Mouse (Mus musculus) kidney, postnatal 36 days (tissue): Measurements from ENCODE around the gene Nol9.
A peak's percentile ranks its signal among the peaks of the same experiment; 100 is the strongest.

Source experiments
- DNase-seq, 2 experiments: peaks; one replicate each; pipeline ENCODE4 v3.0.0; 2021 to 2022; ENCODE audit warnings: mixed read lengths in 2 of 2

Gene Nol9

DNA sequence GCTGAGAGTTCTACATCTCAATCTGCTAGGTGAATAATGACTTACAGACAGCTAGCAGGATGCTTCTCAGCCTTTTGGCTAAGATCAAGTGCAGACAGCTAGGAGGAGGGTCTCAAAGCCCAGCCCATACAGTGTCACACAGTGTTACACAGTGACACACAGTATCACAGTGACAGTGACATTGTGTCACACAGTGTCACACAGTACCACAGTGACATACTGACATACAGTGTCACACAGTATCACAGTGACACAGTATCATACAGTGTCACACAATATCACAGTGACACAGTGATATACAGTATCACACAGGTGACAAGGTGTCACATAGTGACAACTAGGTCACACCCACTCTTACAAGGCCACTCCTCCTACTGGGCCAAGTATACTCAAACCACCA is 28.2 kb downstream of the Nol9 start:
- no peak for DNase-seq

DNA sequence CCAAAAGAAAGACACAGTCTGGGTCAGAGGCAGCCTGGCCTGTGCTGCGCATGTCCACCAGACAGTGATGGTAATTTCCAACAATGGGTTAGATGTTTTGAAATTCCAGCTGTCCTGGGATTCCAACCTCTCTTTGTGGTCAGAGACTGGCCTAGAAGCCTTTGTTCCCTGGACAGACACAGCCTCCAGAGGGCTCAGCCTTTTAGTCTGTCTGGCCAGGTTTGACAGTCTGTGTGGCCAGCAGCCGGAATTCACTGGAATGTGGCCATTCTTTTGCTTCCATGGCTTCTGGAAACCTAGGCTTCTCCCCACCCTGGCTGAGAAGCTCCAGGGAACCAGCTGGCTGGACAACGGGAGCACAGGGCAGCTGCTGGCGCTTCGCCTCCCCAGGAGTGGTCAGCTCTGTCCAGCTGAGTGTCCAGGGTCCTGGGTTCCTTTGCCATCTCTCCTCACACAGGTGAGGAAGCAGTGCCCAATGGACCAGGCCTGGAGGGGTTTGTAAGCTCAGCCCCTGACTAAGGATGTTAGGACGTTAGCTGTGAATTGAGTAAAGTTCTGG is 29.1 kb downstream of the Nol9 start:
- no peak for DNase-seq

DNA sequence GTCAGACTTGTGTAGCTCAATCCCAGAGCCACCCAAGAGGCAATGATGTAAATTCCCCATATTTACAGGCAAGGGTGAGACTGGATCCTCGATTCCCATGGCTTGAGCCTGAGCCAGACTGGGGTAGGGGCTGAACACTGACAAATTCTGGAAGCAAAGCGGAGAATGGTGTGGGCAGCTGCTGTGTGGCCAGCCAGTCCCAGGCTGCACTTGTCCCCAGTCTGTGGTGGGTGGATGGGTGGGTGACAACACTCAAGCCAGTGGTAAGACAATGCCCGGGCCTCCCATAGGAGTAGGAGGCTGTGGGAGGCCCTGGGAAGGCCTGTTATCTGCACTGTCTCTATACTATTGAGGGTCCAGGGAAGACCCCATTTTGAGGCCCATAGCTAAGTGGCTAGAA is 30.1 kb downstream of the Nol9 start:
- no peak for DNase-seq

DNA sequence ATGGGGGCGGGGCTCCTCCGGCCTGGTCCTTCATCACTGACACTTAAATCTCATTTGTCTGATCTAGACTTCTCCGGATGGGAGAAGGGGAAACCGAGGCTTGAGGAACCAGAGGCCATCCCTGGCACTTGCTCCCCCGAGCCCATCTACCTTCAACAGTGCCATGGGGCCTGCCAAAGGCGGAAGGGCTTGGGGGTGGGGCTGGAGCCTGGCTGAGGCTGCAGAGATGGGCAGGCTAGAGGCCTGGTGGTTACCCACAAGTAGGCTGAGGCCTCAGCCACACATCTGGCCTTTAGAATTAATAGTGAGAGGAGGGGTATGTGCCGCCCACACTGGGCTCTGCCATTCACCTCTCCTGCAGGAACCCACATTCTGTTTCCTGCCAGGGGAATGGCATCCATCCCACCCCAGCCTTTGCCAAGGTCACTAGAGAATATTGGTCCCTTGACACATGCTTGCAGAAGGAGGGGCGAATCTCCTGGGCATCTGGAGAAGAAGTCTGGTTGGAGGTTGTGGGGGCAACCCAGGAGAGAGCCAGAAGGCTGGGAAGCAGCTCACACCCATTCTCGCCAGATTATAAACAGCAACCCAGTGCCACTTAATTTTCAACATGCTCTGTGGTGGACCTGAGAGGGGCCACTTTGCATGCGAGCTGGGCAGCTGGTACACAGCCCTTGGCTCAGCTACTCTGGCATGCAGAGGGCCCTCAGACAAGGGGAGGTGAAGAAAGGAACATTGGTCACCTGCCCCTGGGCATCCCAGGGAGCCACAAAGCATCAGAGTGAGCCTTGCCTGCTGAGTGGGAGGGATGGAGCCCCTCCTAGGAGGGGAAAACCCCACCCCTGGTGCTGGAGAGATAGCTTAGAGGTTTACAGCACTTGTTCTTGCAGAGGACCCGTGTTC is 31.6 kb downstream of the Nol9 start:
- DNase-seq: no peak

DNA sequence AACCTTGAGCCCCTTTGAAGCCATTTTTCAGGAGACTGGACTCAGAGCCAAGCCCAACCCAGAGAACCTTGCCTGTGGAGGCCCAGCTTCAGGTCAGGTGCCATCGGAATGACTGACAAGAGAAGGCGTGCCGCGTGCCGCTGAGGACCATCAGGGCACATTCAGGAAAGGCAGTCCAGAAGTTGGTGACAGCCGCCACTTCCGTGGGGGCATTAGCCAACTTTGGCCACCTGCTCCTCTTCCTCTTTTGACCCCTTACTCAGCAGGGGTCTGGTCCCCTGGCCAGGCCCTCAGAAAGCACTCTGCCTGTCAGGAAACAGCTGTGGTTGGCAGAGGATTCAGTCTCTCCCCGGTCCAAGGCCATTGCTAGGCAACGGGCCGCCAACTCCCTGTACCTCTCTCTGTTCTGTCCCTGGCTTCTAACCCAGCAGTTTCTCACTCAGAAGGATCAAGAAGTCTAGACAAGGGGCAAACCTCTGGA is 33.0 kb downstream of the Nol9 start, which contains the start of gene Plekhg5:
Gene Plekhg5 (plus strand): TSS at position 378 of the 481 bp plus-strand sequence.
- peak in 1 of 2 experiments; percentile 47 for DNase-seq

DNA sequence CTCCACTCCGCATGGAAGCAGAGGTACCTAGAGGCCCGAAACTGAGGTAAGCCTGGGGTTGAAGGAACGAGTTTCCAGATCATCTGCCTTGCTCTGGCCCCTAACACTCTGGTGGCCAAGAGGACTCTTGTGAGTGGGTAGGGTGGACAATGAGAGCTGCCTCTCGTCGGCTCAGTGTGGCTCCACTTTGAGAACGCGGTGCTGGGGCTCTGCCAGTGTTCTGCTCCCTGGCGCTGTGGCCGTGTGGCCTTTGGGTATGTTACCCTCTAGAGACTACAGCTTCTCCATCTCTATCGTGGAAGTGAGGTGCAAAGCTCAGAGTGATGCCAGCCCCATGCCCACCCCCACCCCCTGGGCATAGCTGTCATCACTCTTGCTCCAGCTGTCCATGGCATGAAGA is 33.5 kb downstream of the Nol9 start:
- peak in 1 of 2 experiments; percentile 37 for DNase-seq

DNA sequence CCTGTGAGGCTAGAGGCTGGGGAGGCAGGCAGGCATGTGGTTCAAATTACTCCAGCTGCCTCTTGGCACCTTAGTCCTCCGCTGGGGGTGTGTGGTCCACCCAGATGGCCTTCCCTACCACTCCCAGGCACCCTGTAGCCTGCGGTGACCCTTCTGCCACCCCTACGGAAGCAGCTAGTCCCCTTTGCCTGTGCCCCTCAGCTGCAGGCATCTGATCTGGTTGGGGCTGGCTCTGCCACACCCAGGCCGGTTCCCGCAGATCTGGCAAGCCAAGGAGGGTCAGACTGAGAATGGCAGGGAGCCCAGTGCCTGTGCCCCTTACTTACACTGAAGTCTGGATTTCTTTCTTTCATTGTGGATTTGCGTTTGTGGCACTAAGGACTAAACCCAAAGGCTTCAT is 34.6 kb downstream of the Nol9 start:
- DNase-seq: no peak

DNA sequence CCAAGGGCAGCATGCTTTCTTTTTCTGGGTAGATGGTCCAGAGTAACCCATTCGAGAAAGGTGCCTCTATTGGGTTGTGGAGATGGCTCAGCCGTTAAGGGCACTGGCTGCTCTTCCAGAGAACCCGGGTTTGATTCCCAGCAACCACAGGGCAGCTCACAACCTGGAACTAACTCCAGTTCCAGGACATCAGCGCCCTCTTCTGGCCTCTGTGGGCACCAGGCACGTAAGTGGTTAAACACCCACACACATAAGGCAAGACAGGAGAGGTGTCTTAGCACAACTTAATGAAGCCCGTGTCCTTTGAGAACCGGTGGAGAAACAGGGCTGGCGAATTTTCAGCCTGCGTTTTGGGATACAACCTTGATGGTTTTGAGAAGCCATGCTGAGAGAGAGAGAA is 35.4 kb downstream of the Nol9 start:
- DNase-seq: no peak

DNA sequence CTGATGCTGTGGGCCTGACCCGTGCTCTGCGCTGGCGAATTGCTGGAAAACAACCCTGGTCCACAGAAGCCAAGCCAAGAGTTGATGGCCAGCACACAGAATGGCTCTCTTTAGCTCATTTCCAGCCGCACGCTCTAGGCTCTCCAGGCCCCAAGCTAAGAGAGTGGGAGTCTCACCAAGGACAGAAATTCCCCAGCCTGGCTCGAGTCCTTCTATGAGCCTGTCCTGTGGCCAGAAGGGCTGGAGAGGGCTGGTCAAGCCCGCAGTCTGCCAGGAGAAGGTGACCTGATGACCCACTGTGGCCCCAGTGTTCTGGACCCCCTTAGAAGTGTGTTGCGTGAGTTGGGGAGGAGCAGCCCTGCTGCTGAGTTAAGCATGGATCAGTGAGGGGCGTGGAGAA is 38.1 kb downstream of the Nol9 start:
- DNase-seq: no peak

DNA sequence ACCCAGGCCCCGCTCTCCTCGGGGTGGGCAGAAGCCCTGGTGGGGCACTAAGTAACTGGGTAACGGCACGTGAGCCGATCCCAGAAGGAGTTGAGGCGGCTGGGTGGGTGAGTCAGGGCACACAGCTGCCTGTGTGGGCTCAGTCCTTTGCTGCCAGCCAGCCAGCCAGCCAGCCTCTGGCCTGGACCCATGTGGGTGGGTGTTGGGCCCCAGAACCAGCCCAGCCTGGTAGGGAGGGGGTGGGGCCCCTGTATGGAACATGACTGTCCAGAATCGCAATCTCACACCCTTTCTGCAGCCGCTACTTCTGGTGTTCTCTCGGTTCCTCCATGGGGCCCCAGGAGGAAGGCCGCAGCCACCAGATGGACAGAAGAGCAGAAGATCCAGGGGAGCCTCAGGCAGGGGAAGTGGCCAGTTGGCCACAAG is 39.0 kb downstream of the Nol9 start:
- no peak for DNase-seq

DNA sequence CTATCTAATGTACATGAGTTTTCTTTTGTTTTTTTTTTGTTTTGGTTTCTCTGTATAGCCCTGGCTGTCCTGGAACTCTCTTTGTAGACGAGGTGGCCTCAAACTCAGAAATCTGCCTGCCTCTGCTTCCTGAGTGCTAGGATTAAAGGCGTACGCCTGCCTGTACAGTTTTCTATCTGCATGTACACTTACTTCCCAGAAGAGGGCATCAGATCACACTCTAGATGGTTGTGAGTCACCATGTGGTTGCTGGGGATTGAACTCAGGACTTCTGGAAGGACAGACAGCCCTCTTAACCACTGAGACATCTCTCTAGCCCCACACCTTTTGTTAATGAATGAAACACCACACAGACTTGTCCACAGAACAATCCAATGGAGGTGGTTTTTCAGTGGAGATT is 40.1 kb downstream of the Nol9 start:
- no peak for DNase-seq

DNA sequence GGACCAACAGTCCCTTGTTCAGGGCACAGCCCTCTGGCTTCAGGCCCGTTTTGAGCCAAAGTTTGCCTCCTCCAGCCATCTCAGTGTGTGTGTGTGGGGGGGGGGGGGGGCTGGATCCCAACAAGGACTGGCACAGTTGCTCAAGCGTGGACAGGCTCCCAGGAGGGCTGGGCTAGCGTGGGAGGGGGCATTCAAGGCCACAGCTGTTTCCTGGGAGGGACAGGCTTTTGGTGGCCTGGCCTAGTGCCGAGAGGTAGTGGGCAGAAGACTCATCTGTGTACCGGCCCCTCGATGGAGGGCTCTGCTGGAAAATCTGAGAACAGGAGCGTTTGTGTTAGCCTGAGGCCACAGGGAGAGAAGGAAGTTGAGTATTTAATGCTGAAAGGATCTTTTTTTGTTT is 40.8 kb downstream of the Nol9 start:
- no peak for DNase-seq

DNA sequence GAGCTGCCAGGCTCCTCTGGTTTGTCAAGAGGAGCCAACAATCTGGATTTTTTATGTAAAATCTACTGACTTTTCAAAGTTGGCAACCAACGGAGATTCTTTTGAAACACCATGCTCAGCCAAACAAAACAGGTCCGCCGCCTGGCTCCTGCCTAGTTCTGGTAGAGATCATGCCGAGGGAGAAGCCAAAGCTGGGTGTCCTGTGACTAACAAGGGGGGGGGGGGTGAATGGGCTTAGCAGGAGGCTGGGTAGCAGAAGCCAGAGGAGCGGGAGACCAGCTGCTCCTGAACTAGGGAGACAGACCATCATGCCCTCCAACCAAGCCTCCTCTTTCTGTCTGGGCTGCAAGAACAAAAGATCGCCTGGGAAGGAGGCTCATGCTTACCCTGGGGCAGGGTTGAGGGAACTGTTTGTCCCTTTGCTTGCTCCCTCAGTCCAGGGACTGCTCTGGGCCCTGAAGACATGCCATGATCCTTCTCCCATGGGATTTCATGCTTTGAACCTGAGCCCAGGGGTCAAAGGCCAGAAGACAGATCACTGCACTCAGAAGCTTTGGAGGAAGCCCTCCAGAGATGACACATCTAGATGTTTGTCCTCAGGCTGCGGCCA is 44.6 kb downstream of the Nol9 start:
- DNase-seq: peak in 1 of 2 experiments; percentile 63

DNA sequence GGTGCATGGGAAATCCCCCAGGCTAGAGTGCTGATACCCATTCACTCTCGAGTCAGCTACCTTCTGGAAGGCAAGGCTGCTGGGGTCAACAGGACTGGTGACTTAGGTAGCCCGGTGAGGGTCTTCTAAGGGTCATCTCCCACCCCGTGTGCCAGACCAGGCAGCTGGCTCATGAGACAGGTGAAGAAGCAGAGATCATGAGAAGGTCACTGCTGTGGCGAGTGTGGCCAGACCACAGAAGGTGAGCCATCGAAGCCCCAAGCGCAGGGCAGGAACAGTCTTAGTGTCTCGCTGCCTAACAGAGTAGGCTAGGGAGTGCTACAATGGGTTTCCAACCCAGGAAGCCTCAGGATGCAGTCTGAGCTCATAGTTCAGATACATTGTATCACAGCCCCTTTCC is 45.5 kb downstream of the Nol9 start:
- no peak for DNase-seq

DNA sequence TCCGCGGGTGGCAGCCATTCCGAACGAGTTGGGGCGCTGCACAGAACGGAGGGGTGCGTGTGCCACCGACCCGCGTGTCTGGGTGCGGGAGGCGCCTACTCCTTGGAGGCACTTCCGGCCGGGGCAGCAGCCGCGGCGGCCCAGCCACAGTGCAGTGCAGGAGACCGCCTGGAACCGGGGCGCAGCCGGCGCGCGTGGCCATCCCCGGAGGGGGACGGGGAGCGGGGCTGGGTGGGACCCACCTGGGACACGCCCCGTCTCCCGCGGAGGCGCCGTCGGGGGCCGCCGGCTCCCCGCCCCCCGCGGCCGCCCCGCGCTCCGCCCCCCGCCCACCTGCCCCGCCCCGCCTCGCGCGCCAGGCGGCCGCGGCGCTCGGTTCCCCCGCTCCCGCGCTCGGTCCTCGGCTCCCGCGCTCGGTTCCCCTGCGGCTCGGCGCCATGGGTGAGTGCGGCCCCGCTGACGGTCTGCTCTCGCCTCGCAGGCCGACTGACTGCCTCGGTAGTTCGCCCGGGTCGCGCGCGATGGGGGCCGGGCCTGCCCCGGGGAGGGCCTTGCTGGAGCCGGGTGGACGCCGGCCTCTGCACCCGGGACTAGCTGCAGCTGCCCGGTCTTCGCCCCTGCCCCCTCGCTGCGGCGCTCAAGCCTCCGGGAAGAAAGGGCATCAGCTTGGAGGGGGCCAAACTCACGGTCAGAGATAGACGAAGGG is 47.5 kb downstream of the Nol9 start:
- peak; percentile 71 to 85 for DNase-seq

DNA sequence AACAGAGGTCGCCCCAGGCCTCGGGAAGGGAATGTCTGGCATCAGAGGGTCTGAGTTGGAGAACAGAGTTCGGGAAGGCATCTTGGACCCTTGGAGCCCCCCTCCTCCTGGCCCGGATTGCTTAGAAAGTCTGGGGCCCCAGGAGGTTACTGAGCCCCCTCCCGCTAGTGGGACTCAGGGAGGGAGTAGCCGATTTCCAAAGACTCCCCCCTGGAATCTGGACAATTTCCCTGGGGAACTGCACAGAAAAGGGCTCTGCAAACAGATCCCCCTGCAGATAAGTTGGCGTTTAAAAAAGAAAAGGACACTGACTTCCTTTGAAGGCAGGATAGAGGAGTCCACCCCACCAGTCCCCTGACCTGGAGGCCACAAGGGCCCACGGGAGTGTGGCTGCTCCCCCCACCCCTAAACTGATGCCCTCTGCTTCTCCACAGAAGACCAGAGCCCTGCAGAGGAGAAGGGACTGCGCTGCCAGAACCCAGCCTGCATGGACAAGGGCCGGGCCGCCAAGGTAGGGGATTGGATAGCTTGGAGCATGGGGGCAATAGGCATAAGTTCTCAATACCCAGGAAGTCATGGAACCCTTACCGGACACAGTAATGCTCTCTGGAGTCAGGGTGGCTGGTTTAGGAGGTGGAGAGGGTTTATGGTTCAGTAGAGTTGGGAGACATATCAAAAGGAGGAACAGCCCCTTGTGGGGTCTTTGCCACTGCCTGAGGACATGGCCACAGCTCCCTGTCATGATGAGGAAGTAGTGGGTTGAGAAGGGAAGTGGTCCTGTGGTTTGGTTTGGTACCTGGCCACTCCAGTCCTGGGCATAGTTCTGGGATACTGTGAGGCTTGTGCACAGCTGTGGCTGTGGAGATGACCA is 48.3 kb downstream of the Nol9 start:
- no peak for DNase-seq

DNA sequence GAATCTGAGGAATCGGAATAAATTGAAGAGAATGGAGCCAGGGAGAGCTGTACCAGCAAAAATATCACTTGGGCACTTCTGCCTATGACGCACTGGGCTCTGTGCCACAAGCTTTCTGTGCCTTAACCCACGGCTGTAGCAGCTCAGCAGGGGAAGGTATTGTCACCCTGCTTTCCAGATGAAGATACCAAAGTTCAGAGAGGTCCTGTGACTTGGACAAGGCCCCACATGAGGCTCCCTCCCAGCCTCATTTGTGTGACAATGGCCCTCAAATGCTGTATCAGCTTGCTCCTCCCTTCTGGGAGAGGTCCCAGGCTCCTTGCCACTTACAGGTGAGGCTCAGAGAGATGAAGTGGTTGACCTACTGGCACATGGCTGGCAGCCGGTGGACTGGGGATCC is 49.0 kb downstream of the Nol9 start:
- peak; percentile 44 to 70 for DNase-seq

DNA sequence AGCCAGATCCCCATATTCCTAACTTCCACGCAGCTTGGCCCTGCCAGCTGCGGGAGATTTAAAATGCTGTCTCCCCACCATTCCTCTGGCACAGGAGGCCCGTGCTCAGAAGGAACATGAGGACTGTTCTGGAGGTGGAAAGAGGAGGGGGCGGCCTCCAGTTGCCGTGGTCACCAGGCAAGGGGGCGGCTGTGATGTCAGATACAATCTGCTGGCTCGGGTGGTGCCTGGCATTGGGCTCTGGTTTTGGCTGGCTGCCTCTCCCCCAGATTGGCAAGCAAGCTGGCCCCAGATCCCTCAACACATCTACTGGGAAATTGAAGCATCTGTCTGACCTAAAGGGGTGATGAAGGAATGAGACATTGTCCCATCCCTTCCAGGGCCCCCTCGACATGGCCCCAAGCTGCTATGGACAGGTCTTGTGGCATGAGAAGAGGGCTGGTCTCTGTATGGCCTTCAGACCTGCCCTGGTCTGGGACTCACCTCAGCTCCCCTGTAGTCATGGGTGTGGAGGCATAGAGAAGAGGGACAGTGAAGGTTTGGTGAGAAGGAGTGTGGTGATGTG is 49.5 kb downstream of the Nol9 start:
- DNase-seq: no peak

DNA sequence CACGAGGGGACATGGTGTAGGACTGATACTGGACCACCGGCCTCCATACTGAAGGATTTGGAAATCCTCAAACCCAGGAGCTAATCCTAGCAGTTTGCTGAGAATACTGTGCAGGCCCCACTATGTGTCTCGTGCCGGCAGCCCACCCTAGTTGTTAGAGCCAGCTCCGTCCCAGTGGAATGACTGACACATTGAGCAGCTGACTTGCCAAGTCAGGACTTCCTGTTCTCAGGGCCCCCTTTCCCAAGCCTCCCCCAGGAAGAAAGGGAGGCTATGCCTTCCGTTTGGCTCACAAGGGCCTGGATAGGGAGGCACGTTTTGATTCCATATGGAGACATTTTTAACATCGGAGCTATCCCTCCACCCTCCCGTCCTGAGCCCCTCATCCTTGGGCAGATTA is 51.1 kb downstream of the Nol9 start:
- no peak for DNase-seq

DNA sequence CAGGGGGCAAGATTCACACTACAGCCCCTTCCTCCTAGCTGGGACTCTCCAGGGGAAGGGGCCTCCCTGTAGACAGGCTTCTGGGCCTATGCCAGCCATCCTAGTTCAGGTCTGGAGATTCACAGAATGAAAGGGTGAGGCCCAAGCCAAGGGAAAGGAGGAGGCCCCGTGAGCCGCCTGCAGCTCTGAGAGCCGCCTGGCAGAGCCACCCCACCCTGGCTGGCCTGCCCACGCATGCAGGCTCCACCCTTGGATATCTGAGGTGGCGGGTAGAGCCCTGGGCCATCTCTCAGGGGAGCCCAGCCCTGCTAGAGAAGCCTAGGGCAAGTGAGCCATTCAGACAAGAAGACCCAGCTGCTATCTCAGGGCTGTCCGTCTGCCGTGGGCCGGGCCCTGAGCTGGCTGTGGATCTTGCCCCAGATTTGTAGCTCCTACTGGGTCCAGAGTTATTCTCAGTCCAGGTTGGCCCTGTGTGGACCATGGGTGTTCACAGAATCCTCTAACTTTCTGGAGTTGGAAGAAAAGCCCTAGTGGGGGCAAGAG is 53.7 kb downstream of the Nol9 start:
- DNase-seq: no peak

DNA sequence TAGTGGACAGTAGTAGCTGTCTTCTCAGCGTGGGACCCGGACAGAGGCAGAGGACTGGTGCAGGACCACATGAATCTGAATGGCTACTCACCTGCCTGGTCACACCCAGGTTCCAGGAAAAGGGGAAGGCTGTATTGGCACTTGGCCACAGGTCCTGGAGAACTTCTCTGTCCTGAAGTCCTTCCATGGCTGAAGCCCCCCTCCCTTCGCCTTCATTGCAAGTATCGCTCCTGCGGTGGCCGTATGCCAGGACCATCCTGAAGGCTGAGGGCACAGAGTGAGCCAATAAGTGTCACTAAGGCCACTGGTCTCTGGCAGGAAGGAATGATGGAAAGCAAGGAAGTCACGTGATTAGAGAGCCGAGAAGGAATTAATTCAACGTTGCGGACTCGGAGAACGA is 55.1 kb downstream of the Nol9 start:
- DNase-seq: no peak
